Mouse (Mus musculus) heart, adult 2 months (tissue): ENCODE measurements at regions not wholly inside any gene's neighbourhood (a gene's known extent, or its start where the extent isn't known, plus 50 kb on each side); places are given as distances from the start of the nearest gene placed in this dataset.

Source experiments
- DNase-seq, 2 experiments: peaks; one replicate each; pipeline ENCODE4 v3.0.0; 2021
- H3K27ac ChIP-seq: fragments of 200-600 bp; 2 replicates; pipeline ENCODE4 v1.8.1; 2022
- H3K27me3 ChIP-seq: fragments of 200-500 bp; 2 replicates; pipeline ENCODE4 v1.6.1; 2012; ENCODE audit warnings: mild to moderate bottlenecking, low read length, inconsistent platforms, mixed read lengths; ENCODE audit not compliant: control insufficient read depth, insufficient read depth
- H3K36me3 ChIP-seq: fragments of 200-500 bp; 2 replicates; pipeline ENCODE4 v1.6.1; 2012; ENCODE audit warnings: low read length, inconsistent platforms; ENCODE audit not compliant: control insufficient read depth, insufficient read depth
- H3K4me1 ChIP-seq: fragments of 200-500 bp; 2 replicates; pipeline ENCODE4 v1.6.1; 2011; ENCODE audit warnings: low read length; ENCODE audit not compliant: control insufficient read depth, insufficient read depth
- H3K4me3 ChIP-seq: fragments of 200-600 bp; 2 replicates; pipeline ENCODE4 v1.8.1; 2022
- H3K79me2 ChIP-seq: fragments of 200-500 bp; replicated peaks from 2 replicates; pipeline ENCODE4 v1.6.1; 2012; ENCODE audit warnings: mild to moderate bottlenecking, inconsistent platforms, low read length, moderate library complexity, mixed read lengths; ENCODE audit not compliant: control insufficient read depth, insufficient read depth
- H3K9ac ChIP-seq: fragments of 200-500 bp; 2 replicates; pipeline ENCODE4 v1.6.1; 2012; ENCODE audit warnings: low read depth, mild to moderate bottlenecking, control low read depth, inconsistent platforms, low read length, mixed read lengths
- CTCF ChIP-seq: fragments of 200-600 bp; IDR thresholded peaks from 2 replicates; pipeline ENCODE4 v1.8.1; 2022; ENCODE audit warnings: antibody characterized with exemption, mild to moderate bottlenecking, moderate library complexity
- EP300 ChIP-seq: fragments of 200-500 bp; IDR thresholded peaks from 2 replicates; pipeline ENCODE4 v1.6.1; 2011; ENCODE audit warnings: low read depth, low read length, control low read depth; ENCODE audit not compliant: insufficient read depth
- POLR2A ChIP-seq: fragments of 200-500 bp; IDR thresholded peaks from 2 replicates; pipeline ENCODE4 v1.6.1; 2011; ENCODE audit warnings: mild to moderate bottlenecking, low read depth, low read length, control low read depth; ENCODE audit not compliant: insufficient read depth
- WGBS: fragments of 180-500 bp; shearing (Covaris S2); methylation state at CpG from one replicate; pipeline ENCODE4 v1.1.7; 2018; 5-methylcytosine and 5-hydroxymethylcytosine counted together
- intact Hi-C: fragments of 180-260 bp; cut with DNase I; formaldehyde crosslinking; loops from one replicate; pipeline ENCODE4 v1.15.1; 2025

GRCm38 (mm10) chr13:46162025-46162374 is 111.5 kb upstream of the Stmnd1 start:
- Histone ChIP-seq H3K27me3 (no peaks in the 10 kb centered on the region), H3K27ac (no peak overlapping the region), H3K4me3 (no peak overlapping the region), H3K9ac (no peak overlapping the region), H3K79me2 (no peaks in the 10 kb centered on the region), H3K4me1 (peaks cover 2% of the 10 kb centered on the region; the same call in 1 of the 2 replicates), H3K36me3 (no peaks in the 10 kb centered on the region)
- intact Hi-C loops: loop anchor here (1.0 to 5.0 kb wide), 4 partner anchors 95 to 623 kb away; no protein-coding TSS in a partner anchor
- peak; percentile 98 for TF ChIP-seq CTCF
- TF ChIP-seq POLR2A: no peak
- TF ChIP-seq EP300: peak; percentile 78; the same call in 1 of the 2 replicates
- peak; percentile 68 to 70 for DNase-seq
- WGBS: 2% methylated on average over 10 of the region's 10 CpGs

DNA sequence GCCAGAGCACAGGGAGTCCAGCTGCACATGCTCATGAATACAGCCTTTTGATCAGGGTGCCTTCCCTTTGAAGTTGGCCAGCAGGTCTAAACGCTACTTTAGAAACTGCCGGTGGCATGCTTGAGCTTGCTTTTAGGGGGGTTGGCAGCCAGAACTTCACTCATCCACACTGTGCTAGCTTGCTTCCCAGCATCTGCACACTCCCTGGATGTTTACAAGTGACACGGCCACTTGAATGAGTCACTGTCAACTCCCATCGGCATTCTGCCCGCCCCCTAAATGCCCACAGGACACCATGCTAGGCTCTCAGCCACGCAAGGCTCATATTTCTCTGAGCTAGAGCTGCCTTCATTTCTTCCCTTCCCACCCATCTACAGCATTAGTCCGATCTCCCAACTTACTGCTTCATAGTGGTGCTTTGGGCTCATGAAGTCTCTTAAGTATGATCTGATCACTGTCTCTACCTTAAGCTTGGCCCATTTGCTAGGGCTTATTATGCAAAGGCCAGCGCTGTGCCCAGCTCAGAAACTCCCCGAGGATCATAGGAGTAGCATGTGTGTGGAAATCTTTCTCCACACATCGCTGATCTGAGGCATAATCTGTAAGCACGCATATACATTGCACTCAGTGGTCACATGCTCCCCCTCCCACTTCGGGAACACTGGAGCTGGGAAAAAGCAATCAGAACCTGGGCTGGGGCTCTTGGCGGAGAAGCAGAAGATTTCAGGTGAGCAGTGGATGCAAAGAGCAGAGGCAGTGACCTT is 112.1 kb upstream of the Stmnd1 start:
- Histone ChIP-seq H3K27ac (no peak overlapping the region), H3K36me3 (no peaks in the 10 kb centered on the region), H3K79me2 (no peaks in the 10 kb centered on the region), H3K4me3 (no peak overlapping the region), H3K9ac (no peak overlapping the region), H3K27me3 (no peaks in the 10 kb centered on the region), H3K4me1 (peaks cover 2% of the 10 kb centered on the region; the same call in 1 of the 2 replicates)
- no peak for TF ChIP-seq EP300
- no peak for TF ChIP-seq POLR2A
- no peak for TF ChIP-seq CTCF
- DNase-seq: peak; percentile 22 to 23
- WGBS: 41% methylated on average over 13 of the region's 13 CpGs
- intact Hi-C loops: loop anchor here (1.0 to 5.0 kb wide), 5 partner anchors 96 to 622 kb away; no protein-coding TSS in a partner anchor

- intact Hi-C loops: no loop called here
- Histone ChIP-seq H3K36me3 (no peaks in the 10 kb centered on the region), H3K4me1 (peaks cover 2% of the 10 kb centered on the region; the same call in 1 of the 2 replicates), H3K27ac (no peak overlapping the region), H3K79me2 (no peaks in the 10 kb centered on the region), H3K27me3 (no peaks in the 10 kb centered on the region), H3K9ac (no peak overlapping the region), H3K4me3 (no peak overlapping the region)
- no peak for DNase-seq
- TF ChIP-seq EP300: no peak
- no peak for TF ChIP-seq POLR2A
- no peak for TF ChIP-seq CTCF
- WGBS: 93% methylated on average over 14 of the region's 14 CpGs
Observed at GRCm38 (mm10) chr13:46159354-46159753, 114.2 kb upstream of the Stmnd1 start.

GRCm38 (mm10) chr13:46153282-46154260 is 120.0 kb upstream of the Stmnd1 start:
- intact Hi-C loops: no loop called here
- no peak overlapping the region for H3K4me3 ChIP-seq
- WGBS: 81% methylated on average over 14 of the region's 14 CpGs

GRCm38 (mm10) chr13:46140006-46140405 is 133.5 kb upstream of the Stmnd1 start:
- Histone ChIP-seq H3K27me3 (no peaks in the 10 kb centered on the region), H3K9ac (no peak overlapping the region), H3K4me3 (no peak overlapping the region), H3K79me2 (no peaks in the 10 kb centered on the region), H3K4me1 (no peaks in the 10 kb centered on the region), H3K36me3 (no peaks in the 10 kb centered on the region), H3K27ac (no peak overlapping the region)
- WGBS: 69% methylated on average over 3 of the region's 3 CpGs
- TF ChIP-seq EP300: no peak
- no peak for TF ChIP-seq CTCF
- no peak for TF ChIP-seq POLR2A
- intact Hi-C loops: no loop called here
- no peak for DNase-seq

More at GRCm38 (mm10) chr13:46153282-46154260, 120.0 kb upstream of the Stmnd1 start:
- no peaks in the 10 kb centered on the region for H3K4me1 ChIP-seq
- no peaks in the 10 kb centered on the region for H3K79me2 ChIP-seq
- H3K27me3 ChIP-seq: no peaks in the 10 kb centered on the region
- H3K9ac ChIP-seq: no peak overlapping the region
- TF ChIP-seq EP300 (no peak), POLR2A (no peak), CTCF (no peak)
- H3K36me3 ChIP-seq: no peaks in the 10 kb centered on the region
- no peak overlapping the region for H3K27ac ChIP-seq
- DNase-seq: peak in 1 of 2 experiments; percentile 9
